Mouse (Mus musculus) embryo, embryonic 11 days (tissue): ENCODE data around the gene Abca6.
A peak's percentile ranks its signal among the peaks of the same experiment; 100 is the strongest.

Source experiments
- DNase-seq: peaks from one replicate; pipeline ENCODE4 v3.0.0-alpha.2; 2015

Gene Abca6

GRCm38 (mm10) chr11:110195310-110195709 is 56.3 kb downstream of the Abca6 start:
- DNase-seq = no peak

- no peak for DNase-seq
These were observed 80.4 kb downstream of the Abca6 start for GRCm38 (mm10) chr11:110171212-110171611.

GRCm38 (mm10) chr11:110167459-110168251 is 83.9 kb downstream of the Abca6 start, which contains the start of gene Abca9:
Abca9 (minus strand) TSS chr11:110168196.
- DNase-seq = peak; percentile 34

- no peak for DNase-seq
These were observed 85.8 kb downstream of the Abca6 start for GRCm38 (mm10) chr11:110165822-110166221.

GRCm38 (mm10) chr11:110165409-110165808 is 86.2 kb downstream of the Abca6 start:
- no peak for DNase-seq

GRCm38 (mm10) chr11:110157059-110157458 is 94.5 kb downstream of the Abca6 start:
- DNase-seq = no peak

- no peak for DNase-seq
These were observed 95.6 kb downstream of the Abca6 start for GRCm38 (mm10) chr11:110155985-110156384.

- no peak for DNase-seq
These were observed 103.9 kb downstream of the Abca6 start for GRCm38 (mm10) chr11:110147640-110148039.

GRCm38 (mm10) chr11:110145421-110145820 is 106.2 kb downstream of the Abca6 start:
- DNase-seq = no peak

- DNase-seq = no peak
These were observed 120.8 kb downstream of the Abca6 start for GRCm38 (mm10) chr11:110130760-110131159.
